Mouse (Mus musculus) heart, adult 2 months (tissue): Measurements from ENCODE around the gene 1700086D15Rik.

Experiments
- CTCF ChIP-seq: fragments of 200-600 bp; IDR thresholded peaks from 2 replicates; pipeline ENCODE4 v1.8.1; 2022; ENCODE audit warnings: antibody characterized with exemption, mild to moderate bottlenecking, moderate library complexity
- POLR2A ChIP-seq: fragments of 200-500 bp; IDR thresholded peaks from 2 replicates; pipeline ENCODE4 v1.6.1; 2011; ENCODE audit warnings: mild to moderate bottlenecking, low read depth, low read length, control low read depth; ENCODE audit not compliant: insufficient read depth

GRCm38 (mm10) chr11:65197280-65197679, 37.6 kb upstream of the 1700086D15Rik start:
- TF ChIP-seq POLR2A (no peak), CTCF (peak; percentile 93)
